Mouse (Mus musculus) common myeloid progenitor, adult 5-6 weeks (primary cell): ENCODE data around the gene Tox4. TPM values are rescaled to one million over a fixed set of nuclear protein-coding genes. Genes with fewer than 3 reads are reported as not detected.

Experiments used
- total RNA-seq: library from RNA; stranded (forward); fragments of 200-1000, 187-1606 nt; gene quantifications from 2 replicates; pipeline ENCODE4 v1.2.3, GENCODE M21; 2017

The Tox4 gene
- total RNA-seq, 1 experiment from 2014 or later = 42.7 TPM

Other genes starting within 250 kb of the Tox4 start
- gene Olfr221, start 236.7 kb upstream of the Tox4 start, total RNA-seq = not detected in 2 replicates
- gene Hnrnpc, start 175.1 kb upstream of the Tox4 start, total RNA-seq = 700 and 803 TPM in 2 replicates
- 17.0 and 17.2 TPM in 2 replicates for gene Rpgrip1, start 168.4 kb upstream of the Tox4 start, total RNA-seq
- gene Supt16, start 81.7 kb upstream of the Tox4 start, total RNA-seq = 251 and 267 TPM in 2 replicates
- 78.3 and 103 TPM in 2 replicates for gene Chd8, start 21.4 kb upstream of the Tox4 start, total RNA-seq
- 9.9 and 11.4 TPM in 2 replicates for gene Rab2b, start 399 bp downstream of the Tox4 start, total RNA-seq
- 48.5 and 64.8 TPM in 2 replicates for gene Mettl3, start 26.0 kb downstream of the Tox4 start, total RNA-seq
- 2.6 and 3.3 TPM in 2 replicates for gene Sall2, start 49.6 kb downstream of the Tox4 start, total RNA-seq
- gene Olfr1513, start 77.3 kb downstream of the Tox4 start, total RNA-seq = not detected in 2 replicates
- not detected in 2 replicates for gene Olfr1512, start 100.0 kb downstream of the Tox4 start, total RNA-seq
- gene Olfr1511, start 118.2 kb downstream of the Tox4 start, total RNA-seq = not detected in 2 replicates
- gene Olfr1510, start 135.2 kb downstream of the Tox4 start, total RNA-seq = not detected in 2 replicates
- not detected in 2 replicates for gene Olfr1509, start 163.8 kb downstream of the Tox4 start, total RNA-seq
- not detected in 2 replicates for gene Olfr1508, start 188.3 kb downstream of the Tox4 start, total RNA-seq
- gene Olfr1507, start 216.6 kb downstream of the Tox4 start, total RNA-seq = not detected in 2 replicates